Mouse (Mus musculus) midbrain, postnatal 0 days (tissue): ENCODE data around the gene Glo1. TPM values are rescaled to one million over a fixed set of nuclear protein-coding genes. Genes with fewer than 3 reads are reported as not detected.
"Not testable (repeated sequence)": the region's sequence is repeated elsewhere in the genome, so short reads cannot be mapped to it uniquely, and the experiment has no call there.

Experiments used
- ATAC-seq: fragments of 200-750 bp; cut with Nextera tagmentation; 2 replicates; pipeline ENCODE4 v1.8.0; 2017; ENCODE audit warnings: moderate number of reproducible peaks, mild to moderate bottlenecking, moderate TSS enrichment, moderate library complexity; ENCODE audit not compliant: low FRiP score
- DNase-seq: peaks from one replicate; pipeline ENCODE4 v3.0.0-alpha.2; 2015; ENCODE audit warnings: low spot score
- H3K27ac ChIP-seq: fragments of 300-500 bp; sonication (generic); 2 replicates; pipeline ENCODE4 v1.5.1; 2014; ENCODE audit warnings: low read depth, mild to moderate bottlenecking, low read length, mixed read lengths
- H3K27me3 ChIP-seq: fragments of 300-500 bp; sonication (generic); 2 replicates; pipeline ENCODE4 v1.6.1; 2014; ENCODE audit warnings: low read length, control low read depth, mixed read lengths; ENCODE audit not compliant: insufficient read depth
- H3K36me3 ChIP-seq: fragments of 300-500 bp; sonication (generic); 2 replicates; pipeline ENCODE4 v1.6.1; 2014; ENCODE audit warnings: low read length, control low read depth, mixed read lengths; ENCODE audit not compliant: insufficient read depth
- H3K4me1 ChIP-seq: fragments of 300-500 bp; sonication (generic); 2 replicates; pipeline ENCODE4 v1.6.1; 2014; ENCODE audit warnings: mild to moderate bottlenecking, control low read depth, antibody characterized with exemption, low read length, mixed read lengths; ENCODE audit not compliant: insufficient read depth
- H3K4me2 ChIP-seq: fragments of 300-500 bp; sonication (generic); 2 replicates; pipeline ENCODE4 v1.6.1; 2014; ENCODE audit warnings: low read depth, mild to moderate bottlenecking, low read length, mixed read lengths; ENCODE audit not compliant: poor library complexity, severe bottlenecking
- H3K4me3 ChIP-seq: fragments of 300-500 bp; sonication (generic); 2 replicates; pipeline ENCODE4 v1.5.1; 2014; ENCODE audit warnings: low read depth, mild to moderate bottlenecking, low read length, moderate library complexity
- H3K9ac ChIP-seq: fragments of 300-500 bp; sonication (generic); replicated peaks from 2 replicates; pipeline ENCODE4 v1.6.1; 2014; ENCODE audit warnings: mild to moderate bottlenecking, low read length, moderate library complexity, mixed read lengths; ENCODE audit not compliant: poor library complexity, severe bottlenecking
- H3K9me3 ChIP-seq: fragments of 300-500 bp; sonication (generic); 2 replicates; pipeline ENCODE4 v1.6.1; 2016; ENCODE audit warnings: low read length, control low read depth
- CTCF ChIP-seq: IDR thresholded peaks from 2 replicates; pipeline ENCODE4 v1.5.1; 2016; ENCODE audit warnings: antibody characterized with exemption, mild to moderate bottlenecking
- WGBS: fragments of 180-500 bp; shearing (Covaris S2); extraction: QIAGEN DNeasy Blood & Tissue Kit; methylation state at CpG from one replicate; pipeline ENCODE4 v1.1.7; 2014; 5-methylcytosine and 5-hydroxymethylcytosine counted together
- polyA plus RNA-seq: library from polyadenylated mRNA; unstranded; fragments of >200 nt; fragmentation: Nextera tagmentation; extraction: Ambion mirVana; gene quantifications from 2 replicates; pipeline ENCODE4 v1.2.1, GENCODE M21; 2015
- total RNA-seq: library from RNA; depleted of rRNA; stranded (reverse); fragments of >200 nt; gene quantifications from 2 replicates; pipeline ENCODE4 v1.2.3, GENCODE M21; 2014; rRNA removed

The Glo1 gene
- total RNA-seq (148 and 163 TPM in 2 replicates), polyA plus RNA-seq (197 and 200 TPM in 2 replicates)

DNA sequence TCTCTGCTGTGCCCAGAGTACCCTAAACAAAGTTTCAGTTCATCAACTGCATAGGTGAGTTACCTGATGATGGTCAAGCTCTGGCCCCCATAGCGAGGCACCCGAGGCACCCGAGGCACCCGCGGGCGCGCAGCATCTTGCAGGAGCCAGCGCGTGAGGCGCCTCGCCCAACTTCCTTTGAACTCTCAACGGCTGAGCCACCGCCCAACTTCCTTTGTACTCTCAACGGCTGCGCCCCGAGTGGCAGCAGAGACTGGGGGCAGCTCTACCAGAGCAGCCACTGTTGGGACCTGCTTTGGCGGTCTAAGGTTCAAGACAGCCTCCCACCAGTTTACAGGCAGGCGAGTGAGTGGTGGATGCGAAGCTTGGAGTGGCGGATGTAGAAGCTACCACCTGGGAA is at the start of gene Glo1:
TSS of gene Glo1 (minus strand) at position 153 of the 400 bp plus-strand sequence.
- H3K4me3 ChIP-seq, H3K27me3 ChIP-seq, H3K9me3 ChIP-seq, H3K9ac ChIP-seq, H3K4me2 ChIP-seq, ATAC-seq, H3K36me3 ChIP-seq, DNase-seq, H3K4me1 ChIP-seq, H3K27ac ChIP-seq: not testable (repeated sequence)
- no CpG with 5 or more reads among the region's 20 CpGs for WGBS

DNA sequence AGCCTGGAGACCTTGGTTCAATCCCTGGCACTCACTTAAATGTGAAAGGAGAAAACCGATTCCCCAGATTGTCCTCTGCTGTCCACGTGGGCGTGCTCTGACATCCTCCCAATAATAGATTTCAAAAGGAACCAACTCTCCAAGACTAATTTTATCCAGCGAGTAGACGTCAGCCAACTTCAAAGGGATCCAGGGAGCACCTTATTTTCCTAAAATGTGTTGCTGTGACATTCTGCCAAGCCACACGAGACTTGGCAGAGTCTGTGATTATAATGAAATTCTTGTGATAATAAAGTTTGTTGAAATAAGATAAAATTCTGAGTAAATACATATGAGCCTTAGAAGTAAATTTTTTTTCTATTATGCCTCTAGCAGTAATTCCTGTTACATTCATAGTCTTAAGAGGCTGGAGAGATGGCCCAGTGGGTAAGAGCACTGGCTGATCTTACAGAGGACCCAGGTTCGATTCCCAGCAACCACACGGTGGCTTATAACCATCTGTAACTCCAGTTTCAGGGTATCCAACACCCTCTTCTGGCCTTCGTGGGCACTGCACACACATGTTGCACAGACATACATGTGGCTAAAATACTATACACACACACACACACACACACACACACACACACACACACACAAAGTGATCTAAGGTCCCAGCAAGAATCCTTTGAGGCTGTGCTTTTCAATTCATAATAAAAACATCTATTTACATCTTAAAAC is 48.5 kb upstream of the Glo1 start:
- Histone ChIP-seq H3K4me1 (no peaks in the 10 kb centered on the region), H3K9me3 (no peaks in the 10 kb centered on the region), H3K4me3 (no peak overlapping the region), H3K4me2 (no peak overlapping the region), H3K27ac (no peak overlapping the region), H3K36me3 (no peaks in the 10 kb centered on the region), H3K9ac (no peak overlapping the region), H3K27me3 (no peaks in the 10 kb centered on the region)
- no peak for TF ChIP-seq CTCF
- DNase-seq (no peak), ATAC-seq (no peak)
- WGBS: 86% methylated on average over 9 of the region's 9 CpGs

GRCm38 (mm10) chr17:30673023-30673422 is 46.4 kb upstream of the Glo1 start:
- no peak overlapping the region for H3K9ac ChIP-seq
- no peak overlapping the region for H3K4me2 ChIP-seq
- no peak overlapping the region for H3K4me3 ChIP-seq
- H3K9me3 ChIP-seq: no peaks in the 10 kb centered on the region
- no peaks in the 10 kb centered on the region for H3K4me1 ChIP-seq
- no peak for DNase-seq
- no peaks in the 10 kb centered on the region for H3K36me3 ChIP-seq
- 85% methylated on average over 6 of the region's 6 CpGs for WGBS
- TF ChIP-seq CTCF: 0 out of 2 replicates have a peak, but pooled peaks have one; percentile 22
- no peak for ATAC-seq
- no peak overlapping the region for H3K27ac ChIP-seq
- no peaks in the 10 kb centered on the region for H3K27me3 ChIP-seq

GRCm38 (mm10) chr17:30672556-30672955 is 45.9 kb upstream of the Glo1 start:
- Histone ChIP-seq H3K9ac (no peak overlapping the region), H3K27me3 (no peaks in the 10 kb centered on the region), H3K4me1 (no peaks in the 10 kb centered on the region), H3K36me3 (no peaks in the 10 kb centered on the region), H3K4me2 (no peak overlapping the region), H3K9me3 (no peaks in the 10 kb centered on the region), H3K4me3 (no peak overlapping the region), H3K27ac (no peak overlapping the region)
- TF ChIP-seq CTCF: no peak
- DNase-seq (no peak), ATAC-seq (no peak)
- 43% methylated on average over 4 of the region's 4 CpGs for WGBS

GRCm38 (mm10) chr17:30664856-30665255 is 38.2 kb upstream of the Glo1 start:
- H3K9me3 ChIP-seq: no peaks in the 10 kb centered on the region
- no peak overlapping the region for H3K4me2 ChIP-seq
- H3K4me3 ChIP-seq: no peak overlapping the region
- no peak overlapping the region for H3K27ac ChIP-seq
- ATAC-seq (no peak), DNase-seq (no peak)
- H3K27me3 ChIP-seq: no peaks in the 10 kb centered on the region
- H3K36me3 ChIP-seq: no peaks in the 10 kb centered on the region
- 69% methylated on average over 5 of the region's 5 CpGs for WGBS
- no peak for TF ChIP-seq CTCF
- no peak overlapping the region for H3K9ac ChIP-seq
- no peaks in the 10 kb centered on the region for H3K4me1 ChIP-seq

GRCm38 (mm10) chr17:30663170-30663569 is 36.5 kb upstream of the Glo1 start:
- WGBS: 91% methylated on average over 8 of the region's 8 CpGs
- no peak for ATAC-seq
- H3K4me3 ChIP-seq: no peak overlapping the region
- H3K4me2 ChIP-seq: no peak overlapping the region
- H3K36me3 ChIP-seq: no peaks in the 10 kb centered on the region
- no peak for TF ChIP-seq CTCF
- H3K27me3 ChIP-seq: no peaks in the 10 kb centered on the region
- H3K4me1 ChIP-seq: no peaks in the 10 kb centered on the region
- no peaks in the 10 kb centered on the region for H3K9me3 ChIP-seq
- H3K9ac ChIP-seq: no peak overlapping the region
- H3K27ac ChIP-seq: no peak overlapping the region
- DNase-seq: no peak
